Mouse (Mus musculus) MEL (cell line): Measurements from ENCODE around the gene Pitx2. TPM values are rescaled to one million over a fixed set of nuclear protein-coding genes. Genes with fewer than 3 reads are reported as not detected.

Experiments
- polyA plus RNA-seq, 2 experiments: library from polyadenylated mRNA; stranded (reverse) in 1 of 2; unstranded in 1 of 2; fragments of >175 nt in 1 of 2; fragments of >200 nt in 1 of 2; gene quantifications; 2 replicates each; pipeline versions ENCODE4 v1.2.1 to v1.2.4; 2012; ENCODE audit warnings: low replicate concordance in 2 of 2, low read depth in 1 of 2; ENCODE audit not compliant: insufficient read length in 2 of 2, insufficient read depth in 1 of 2, missing spikeins in 1 of 2
- total RNA-seq: library from RNA; depleted of rRNA; stranded (reverse); fragments of 300-350 nt; gene quantifications from 2 replicates; pipeline ENCODE4 v1.2.3, GENCODE M21; 2012; rRNA removed

The Pitx2 gene
- total and polyA plus RNA-seq, 3 experiments: not detected

Other genes with a start within 250 kb of the Pitx2 start
- not detected in 2 replicates for gene Enpep, start 132.8 kb downstream of the Pitx2 start, total RNA-seq
- not detected for gene Enpep, start 132.8 kb downstream of the Pitx2 start, polyA plus RNA-seq